Mouse (Mus musculus): Measurements from ENCODE around the gene Bloc1s1.

- no peak for TF ChIP-seq POLR2A (IDR thresholded peaks at IDR 0.05; ENCODE audit: insufficient read length, low read depth)
- TF ChIP-seq TCF12 (IDR thresholded peaks at IDR 0.05; ENCODE audit: insufficient read depth, poor library complexity, severe bottlenecking) = no peak
- no peak for TF ChIP-seq MYOG (IDR thresholded peaks at IDR 0.05; ENCODE audit: control insufficient read depth in 1 of 3, insufficient read depth in 1 of 3, insufficient read length in 2 of 3, low read depth in 2 of 3)
- no peak for TF ChIP-seq CEBPB (IDR thresholded peaks at IDR 0.05; ENCODE audit: insufficient read depth, poor library complexity, severe bottlenecking)
These were observed 12.4 kb downstream of the Bloc1s1 start for GRCm38 (mm10) chr10:128911430-128911829.
